Mouse (Mus musculus) MEL (cell line): ENCODE results near the gene Spen. TPM values are rescaled to one million over a fixed set of nuclear protein-coding genes. Genes with fewer than 3 reads are reported as not detected.
A peak's percentile ranks its signal among the peaks of the same experiment; 100 is the strongest.

ENCODE experiments used
- DNase-seq: peaks from one replicate; pipeline ENCODE4 v3.0.0; 2011; ENCODE audit warnings: low read depth, low spot score
- H3K27ac ChIP-seq: 2 replicates; pipeline ENCODE4 v1.5.1; 2012; ENCODE audit warnings: low read depth, mild to moderate bottlenecking, control low read depth, low read length, moderate library complexity; ENCODE audit not compliant: control insufficient read depth
- H3K27me3 ChIP-seq, 2 experiments: fragments of 150-350 bp in 1 of 2; sonication (generic) in 1 of 2; 2 replicates each; pipeline ENCODE4 v1.6.1; 2012; ENCODE audit warnings: low read length in 2 of 2, mild to moderate bottlenecking in 2 of 2, improper control_type of control experiment in 1 of 2, moderate library complexity in 1 of 2; ENCODE audit not compliant: insufficient read depth in 2 of 2, control insufficient read depth in 1 of 2
- H3K36me3 ChIP-seq, 2 experiments: 2 replicates each; pipeline ENCODE4 v1.6.1; 2012 to 2014; ENCODE audit warnings: low read length in 2 of 2, improper control_type of control experiment in 1 of 2, inconsistent platforms in 1 of 2, mild to moderate bottlenecking in 1 of 2; ENCODE audit not compliant: insufficient read depth in 2 of 2, control insufficient read depth in 1 of 2
- H3K4me1 ChIP-seq, 2 experiments: fragments of 150-350 bp in 1 of 2; sonication (generic) in 1 of 2; 2 replicates each; pipeline ENCODE4 v1.6.1; 2012; ENCODE audit warnings: low read length in 2 of 2, improper control_type of control experiment in 1 of 2, mild to moderate bottlenecking in 1 of 2; ENCODE audit not compliant: insufficient read depth in 2 of 2, control insufficient read depth in 1 of 2
- H3K4me3 ChIP-seq, 2 experiments: fragments of 150-350 bp in 1 of 2; sonication (generic) in 1 of 2; 2 replicates each; pipeline ENCODE4 v1.5.1; 2012; ENCODE audit warnings: low read depth in 2 of 2, low read length in 2 of 2, mild to moderate bottlenecking in 2 of 2, moderate library complexity in 2 of 2, control low read depth in 1 of 2, improper control_type of control experiment in 1 of 2; ENCODE audit not compliant: control insufficient read depth in 1 of 2, insufficient read depth in 1 of 2
- H3K79me2 ChIP-seq: 2 replicates; pipeline ENCODE4 v1.6.1; 2012; ENCODE audit warnings: mild to moderate bottlenecking, low read length, moderate library complexity; ENCODE audit not compliant: control insufficient read depth, poor library complexity, insufficient read depth
- H3K9ac ChIP-seq: 2 replicates; pipeline ENCODE4 v1.6.1; 2012; ENCODE audit warnings: low read depth, mild to moderate bottlenecking, control low read depth, low read length, moderate library complexity; ENCODE audit not compliant: control insufficient read depth, poor library complexity, severe bottlenecking
- H3K9me3 ChIP-seq: fragments of 150-350 bp; sonication (generic); replicated peaks from 2 replicates; pipeline ENCODE4 v1.6.1; 2012; ENCODE audit warnings: mild to moderate bottlenecking, low read length, improper control_type of control experiment, moderate library complexity; ENCODE audit not compliant: insufficient read depth
- BHLHE40 ChIP-seq: IDR thresholded peaks from 2 replicates; pipeline ENCODE4 v1.6.1; 2012; ENCODE audit warnings: low read depth, mild to moderate bottlenecking, inconsistent platforms, low read length, improper control_type of control experiment, borderline replicate concordance
- CHD1 ChIP-seq: IDR thresholded peaks from 2 replicates; pipeline ENCODE4 v1.6.1; 2012; ENCODE audit warnings: low read depth, mild to moderate bottlenecking, inconsistent platforms, low read length, improper control_type of control experiment
- E2F4 ChIP-seq: IDR thresholded peaks from 2 replicates; pipeline ENCODE4 v1.6.1; 2011; ENCODE audit warnings: low read depth, low read length, improper control_type of control experiment, borderline replicate concordance
- EP300 ChIP-seq, 2 experiments: IDR thresholded peaks; 2 replicates each; pipeline ENCODE4 v1.6.1; 2011; ENCODE audit warnings: improper control_type of control experiment in 2 of 2, low read length in 2 of 2, low read depth in 1 of 2, mild to moderate bottlenecking in 1 of 2
- GABPA ChIP-seq: IDR thresholded peaks from 2 replicates; pipeline ENCODE4 v1.6.1; 2012; ENCODE audit warnings: low read depth, mild to moderate bottlenecking, inconsistent platforms, low read length, improper control_type of control experiment, moderate library complexity
- MAX ChIP-seq: IDR thresholded peaks from 2 replicates; pipeline ENCODE4 v1.6.1; 2011; ENCODE audit warnings: low read length, improper control_type of control experiment
- MEF2A ChIP-seq: IDR thresholded peaks from 2 replicates; pipeline ENCODE4 v1.6.1; 2014; ENCODE audit warnings: low read depth, mild to moderate bottlenecking, inconsistent platforms, low read length, improper control_type of control experiment; ENCODE audit not compliant: poor library complexity, insufficient replicate concordance, severe bottlenecking; ENCODE audit errors: extremely low read depth
- MXI1 ChIP-seq: IDR thresholded peaks from 2 replicates; pipeline ENCODE4 v1.6.1; 2011; ENCODE audit warnings: mild to moderate bottlenecking, low read depth, low read length, improper control_type of control experiment
- MYB ChIP-seq: IDR thresholded peaks from 2 replicates; pipeline ENCODE4 v1.6.1; 2011; ENCODE audit warnings: mild to moderate bottlenecking, low read depth, low read length, improper control_type of control experiment
- MYC ChIP-seq: IDR thresholded peaks from 2 replicates; pipeline ENCODE4 v1.6.1; 2011; ENCODE audit warnings: low read depth, mild to moderate bottlenecking, low read length, improper control_type of control experiment, moderate library complexity
- NRF1 ChIP-seq: IDR thresholded peaks from 2 replicates; pipeline ENCODE4 v1.6.1; 2014; ENCODE audit warnings: low read depth, mild to moderate bottlenecking, inconsistent platforms, low read length, improper control_type of control experiment, moderate library complexity; ENCODE audit not compliant: poor library complexity, insufficient read depth, severe bottlenecking
- POLR2A ChIP-seq, 2 experiments: IDR thresholded peaks; 2 replicates each; pipeline ENCODE4 v1.6.1; 2011 to 2012; ENCODE audit warnings: low read length in 2 of 2, mild to moderate bottlenecking in 2 of 2, control low read depth in 1 of 2, improper control_type of control experiment in 1 of 2, low read depth in 1 of 2, moderate library complexity in 1 of 2; ENCODE audit not compliant: control insufficient read depth in 1 of 2, insufficient read depth in 1 of 2, poor library complexity in 1 of 2
- POLR2AphosphoS2 ChIP-seq: IDR thresholded peaks from 2 replicates; pipeline ENCODE4 v1.6.1; 2011; ENCODE audit warnings: low read length, improper control_type of control experiment
- POLR2AphosphoS5 ChIP-seq: IDR thresholded peaks from 2 replicates; pipeline ENCODE4 v1.6.1; 2012; ENCODE audit warnings: low read depth, borderline replicate concordance, mild to moderate bottlenecking, inconsistent platforms, low read length, moderate library complexity, mixed read lengths
- RAD21 ChIP-seq: IDR thresholded peaks from 2 replicates; pipeline ENCODE4 v1.6.1; 2011; ENCODE audit warnings: mild to moderate bottlenecking, low read depth, low read length, improper control_type of control experiment
- SIN3A ChIP-seq: IDR thresholded peaks from 2 replicates; pipeline ENCODE4 v1.6.1; 2012; ENCODE audit warnings: low read length, improper control_type of control experiment, inconsistent platforms
- SMC3 ChIP-seq: IDR thresholded peaks from 2 replicates; pipeline ENCODE4 v1.6.1; 2011; ENCODE audit warnings: low read depth, low read length, improper control_type of control experiment
- TBP ChIP-seq: IDR thresholded peaks from 2 replicates; pipeline ENCODE4 v1.8.0; 2011; ENCODE audit warnings: low read depth, low read length, improper control_type of control experiment
- USF2 ChIP-seq, 2 experiments: IDR thresholded peaks; 2 replicates each; pipeline ENCODE4 v1.6.1; 2011 to 2012; ENCODE audit warnings: improper control_type of control experiment in 2 of 2, low read length in 2 of 2, borderline replicate concordance in 1 of 2, inconsistent platforms in 1 of 2, low read depth in 1 of 2, mild to moderate bottlenecking in 1 of 2; ENCODE audit not compliant: insufficient read depth in 1 of 2
- ZC3H11A ChIP-seq: IDR thresholded peaks from 2 replicates; pipeline ENCODE4 v1.6.1; 2012; ENCODE audit warnings: low read depth, mild to moderate bottlenecking, inconsistent platforms, low read length, improper control_type of control experiment
- polyA plus RNA-seq, 2 experiments: library from polyadenylated mRNA; stranded (reverse) in 1 of 2; unstranded in 1 of 2; fragments of >175 nt in 1 of 2; fragments of >200 nt in 1 of 2; gene quantifications; 2 replicates each; pipeline versions ENCODE4 v1.2.1 to v1.2.4; 2012; ENCODE audit warnings: low replicate concordance in 2 of 2, low read depth in 1 of 2; ENCODE audit not compliant: insufficient read length in 2 of 2, insufficient read depth in 1 of 2, missing spikeins in 1 of 2
- total RNA-seq: library from RNA; depleted of rRNA; stranded (reverse); fragments of 300-350 nt; gene quantifications from 2 replicates; pipeline ENCODE4 v1.2.3, GENCODE M21; 2012

The Spen gene
- total and polyA plus RNA-seq, 3 experiments: 11.9 to 102 (median 46.9) TPM

DNA sequence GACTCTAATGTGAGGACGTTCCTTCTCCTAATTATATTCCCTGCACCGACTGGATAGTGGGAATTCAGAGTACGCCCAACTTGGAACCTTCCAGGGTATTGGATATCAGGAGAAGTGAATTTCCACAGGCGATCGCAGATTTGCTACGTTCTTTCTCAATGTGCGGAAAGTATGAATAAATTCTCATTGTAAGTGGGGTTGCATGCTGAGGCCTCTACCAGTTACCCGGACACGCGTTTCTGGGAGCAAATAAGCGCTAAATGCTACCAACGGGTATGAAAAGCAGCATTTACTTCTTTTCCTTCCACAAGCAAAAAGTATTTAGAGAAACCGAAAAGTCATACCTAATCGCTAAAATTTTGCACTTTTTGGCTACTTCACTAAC lies 1.2 kb downstream of the Spen start:
- H3K27me3 ChIP-seq: no peaks in the 10 kb centered on the region
- no peaks in the 10 kb centered on the region for H3K9me3 ChIP-seq
- peaks cover 0 to 24% of the 10 kb centered on the region in 2 experiments; a peak in 2 of 4 replicates for H3K36me3 ChIP-seq
- H3K27ac ChIP-seq: peak overlapping the region; percentile 74
- H3K9ac ChIP-seq: peak overlapping the region; percentile 99
- DNase-seq: peak; percentile 61
- peak overlapping the region; percentile 74 to 98 for H3K4me3 ChIP-seq
- peaks cover 11 to 18% of the 10 kb centered on the region in 2 experiments for H3K4me1 ChIP-seq
- H3K79me2 ChIP-seq: peaks cover 64% of the 10 kb centered on the region
- peak; percentile 40; the same call in 1 of the 2 replicates for TF ChIP-seq MXI1
- 0 out of 2 replicates have a peak, but pooled peaks have one; percentile 27 for TF ChIP-seq MYC
- no peak for TF ChIP-seq POLR2AphosphoS5

DNA sequence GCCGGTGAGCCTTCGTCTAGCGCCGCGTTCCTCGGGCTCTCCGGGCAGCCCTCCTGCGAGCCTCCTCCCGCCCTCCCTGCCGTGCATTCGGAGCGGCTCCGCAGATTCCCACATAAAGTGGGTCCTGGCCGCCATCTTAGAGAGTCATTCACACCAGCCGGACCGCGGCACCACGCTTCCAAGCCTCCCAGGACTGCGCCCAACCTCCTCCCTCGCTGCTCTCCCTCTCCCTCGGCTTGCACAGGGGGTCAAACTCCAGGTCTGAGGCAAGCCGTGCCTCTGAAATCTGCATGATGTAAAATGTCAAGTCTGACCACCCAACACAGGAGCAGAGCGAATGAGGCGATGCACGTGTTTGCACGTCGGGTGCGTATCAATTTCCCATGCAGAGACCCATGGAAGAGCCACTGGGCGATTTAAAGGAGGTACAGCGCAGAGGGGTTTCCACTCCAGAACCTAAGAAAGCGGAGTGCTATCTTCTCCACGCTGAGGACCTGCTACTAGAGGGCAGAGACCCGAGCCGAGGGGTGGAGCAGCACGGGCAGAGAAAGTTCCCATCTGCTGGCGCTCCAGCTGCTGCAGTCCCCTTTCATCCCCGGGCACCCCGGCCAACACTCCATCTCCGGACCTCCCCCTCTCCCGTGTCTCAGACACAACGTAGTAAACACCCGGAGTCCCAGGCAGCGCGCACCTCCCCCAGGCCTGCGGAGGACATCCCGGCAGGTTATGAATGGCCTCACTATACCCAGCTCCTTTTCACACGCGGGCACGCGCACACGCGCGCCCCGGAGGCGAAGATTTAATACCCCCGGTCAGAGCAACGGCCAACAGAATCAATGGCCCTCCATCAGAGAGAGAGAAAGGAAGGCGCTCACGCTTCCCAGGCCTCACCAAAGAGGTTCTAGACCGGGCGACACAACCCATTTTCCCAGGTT lies 1.8 kb downstream of the Spen start:
- peak overlapping the region; percentile 99 for H3K9ac ChIP-seq
- DNase-seq: peak; percentile 72
- peak overlapping the region; percentile 48 for H3K27ac ChIP-seq
- peak overlapping the region; percentile 74 to 98 for H3K4me3 ChIP-seq
- H3K27me3 ChIP-seq: no peaks in the 10 kb centered on the region
- H3K9me3 ChIP-seq: no peaks in the 10 kb centered on the region
- peaks cover 70% of the 10 kb centered on the region for H3K79me2 ChIP-seq
- peaks cover 11 to 14% of the 10 kb centered on the region in 2 experiments for H3K4me1 ChIP-seq
- H3K36me3 ChIP-seq: peaks cover 0 to 20% of the 10 kb centered on the region in 2 experiments; a peak in 2 of 4 replicates
- TF ChIP-seq MXI1 (peak; percentile 95), SIN3A (peak; percentile 71), MEF2A (no peak), RAD21 (no peak), POLR2A (IDR thresholded peaks at IDR 0.05; ENCODE audit: control insufficient read depth in 1 of 2, insufficient read depth in 1 of 2, low read depth in 1 of 2, low read length in 2 of 2, poor library complexity in 1 of 2) (peak; percentile 10 to 37; a peak in 1 of 4 replicates), USF2 (IDR thresholded peaks at IDR 0.05; ENCODE audit: borderline replicate concordance in 1 of 2, insufficient read depth in 1 of 2, low read depth in 1 of 2, low read length in 2 of 2) (no peak), CHD1 (no peak), MYC (peak; percentile 83), ZC3H11A (no peak), GABPA (no peak), MYB (no peak), E2F4 (no peak), BHLHE40 (0 out of 2 replicates have a peak, but pooled peaks have one; percentile 57), POLR2AphosphoS2 (no peak), MAX (peak; percentile 78), TBP (no peak; the same call in 1 of the 2 replicates), NRF1 (peak; percentile 35; the same call in 1 of the 2 replicates), SMC3 (no peak), EP300 (IDR thresholded peaks at IDR 0.05; ENCODE audit: low read depth in 1 of 2, low read length in 2 of 2) (no peak)
